Mouse (Mus musculus) heart, adult 2 months (tissue): ENCODE measurements around the gene Hadha. TPM values are rescaled to one million over a fixed set of nuclear protein-coding genes. Genes with fewer than 3 reads are reported as not detected.

Experiments used
- DNase-seq, 2 experiments: peaks; one replicate each; pipeline ENCODE4 v3.0.0; 2021
- H3K27ac ChIP-seq: fragments of 200-600 bp; 2 replicates; pipeline ENCODE4 v1.8.1; 2022
- H3K27me3 ChIP-seq: fragments of 200-500 bp; 2 replicates; pipeline ENCODE4 v1.6.1; 2012; ENCODE audit warnings: mild to moderate bottlenecking, low read length, inconsistent platforms, mixed read lengths; ENCODE audit not compliant: control insufficient read depth, insufficient read depth
- H3K36me3 ChIP-seq: fragments of 200-500 bp; 2 replicates; pipeline ENCODE4 v1.6.1; 2012; ENCODE audit warnings: low read length, inconsistent platforms; ENCODE audit not compliant: control insufficient read depth, insufficient read depth
- H3K4me1 ChIP-seq: fragments of 200-500 bp; 2 replicates; pipeline ENCODE4 v1.6.1; 2011; ENCODE audit warnings: low read length; ENCODE audit not compliant: control insufficient read depth, insufficient read depth
- H3K4me3 ChIP-seq: fragments of 200-600 bp; 2 replicates; pipeline ENCODE4 v1.8.1; 2022
- H3K79me2 ChIP-seq: fragments of 200-500 bp; replicated peaks from 2 replicates; pipeline ENCODE4 v1.6.1; 2012; ENCODE audit warnings: mild to moderate bottlenecking, inconsistent platforms, low read length, moderate library complexity, mixed read lengths; ENCODE audit not compliant: control insufficient read depth, insufficient read depth
- H3K9ac ChIP-seq: fragments of 200-500 bp; 2 replicates; pipeline ENCODE4 v1.6.1; 2012; ENCODE audit warnings: low read depth, mild to moderate bottlenecking, control low read depth, inconsistent platforms, low read length, mixed read lengths
- CTCF ChIP-seq: fragments of 200-600 bp; IDR thresholded peaks from 2 replicates; pipeline ENCODE4 v1.8.1; 2022; ENCODE audit warnings: antibody characterized with exemption, mild to moderate bottlenecking, moderate library complexity
- EP300 ChIP-seq: fragments of 200-500 bp; IDR thresholded peaks from 2 replicates; pipeline ENCODE4 v1.6.1; 2011; ENCODE audit warnings: low read depth, low read length, control low read depth; ENCODE audit not compliant: insufficient read depth
- POLR2A ChIP-seq: fragments of 200-500 bp; IDR thresholded peaks from 2 replicates; pipeline ENCODE4 v1.6.1; 2011; ENCODE audit warnings: mild to moderate bottlenecking, low read depth, low read length, control low read depth; ENCODE audit not compliant: insufficient read depth
- WGBS: fragments of 180-500 bp; shearing (Covaris S2); methylation state at CpG from one replicate; pipeline ENCODE4 v1.1.7; 2018; 5-methylcytosine and 5-hydroxymethylcytosine counted together
- intact Hi-C: fragments of 180-260 bp; cut with DNase I; formaldehyde crosslinking; loops from one replicate; pipeline ENCODE4 v1.15.1; 2025
- polyA plus RNA-seq: library from polyadenylated mRNA; depleted of rRNA; stranded (reverse); fragments of >200 nt; gene quantifications from 2 replicates; pipeline ENCODE4 v1.2.3, GENCODE M21; 2012
- total RNA-seq, 2 experiments: library from RNA; stranded (reverse); gene quantifications; 2 replicates each; pipeline ENCODE4 v1.2.3; 2021

The Hadha gene
- total and polyA plus RNA-seq, 3 experiments: 367 to 1,333 (median 1,174) TPM

GRCm38 (mm10) chr5:30105668-30106300 lies 49.2 kb downstream of the Hadha start, which contains the start of gene 3110082J24Rik:
Gene 3110082J24Rik, minus strand, starts transcription at chr5:30106086.
- Histone ChIP-seq H3K79me2 (no peaks in the 10 kb centered on the region), H3K36me3 (no peaks in the 10 kb centered on the region), H3K4me1 (no peaks in the 10 kb centered on the region), H3K27ac (no peak within 1 kb of the TSS), H3K27me3 (peaks cover 8% of the 10 kb centered on the region), H3K9ac (0 out of 2 replicates have a peak within 1 kb of the TSS, but pooled peaks have one; percentile 13), H3K4me3 (peak within 1 kb of the TSS; percentile 44)
- 7% methylated on average over 29 of the region's 29 CpGs for WGBS
- DNase-seq: peak in 1 of 2 experiments; percentile 14
- intact Hi-C loops: no loop called here
- TF ChIP-seq POLR2A: no peak
- no peak for TF ChIP-seq EP300
- no peak for TF ChIP-seq CTCF

GRCm38 (mm10) chr5:30104841-30105667 lies 49.9 kb downstream of the Hadha start, which contains the start of gene Garem2:
Gene Garem2, plus strand, starts transcription at chr5:30105161.
- Histone ChIP-seq H3K4me1 (no peaks in the 10 kb centered on the region), H3K4me3 (peak within 1 kb of the TSS; percentile 44), H3K79me2 (no peaks in the 10 kb centered on the region), H3K9ac (0 out of 2 replicates have a peak within 1 kb of the TSS, but pooled peaks have one; percentile 13), H3K27ac (no peak within 1 kb of the TSS), H3K27me3 (peaks cover 8% of the 10 kb centered on the region), H3K36me3 (no peaks in the 10 kb centered on the region)
- intact Hi-C loops: no loop called here
- peak in 1 of 2 experiments; percentile 44 for DNase-seq
- 1% methylated on average over 65 of the region's 65 CpGs for WGBS
- TF ChIP-seq CTCF: no peak
- no peak for TF ChIP-seq EP300
- no peak for TF ChIP-seq POLR2A

GRCm38 (mm10) chr5:30104339-30104738 lies 50.6 kb downstream of the Hadha start:
- peaks cover 8% of the 10 kb centered on the region for H3K27me3 ChIP-seq
- peak; percentile 39 to 63 for DNase-seq
- intact Hi-C loops: no loop called here

GRCm38 (mm10) chr5:30103340-30103739 lies 51.6 kb downstream of the Hadha start:
- intact Hi-C loops: no loop called here
- no peaks in the 10 kb centered on the region for H3K4me1 ChIP-seq
- DNase-seq: no peak
- TF ChIP-seq POLR2A (no peak), CTCF (no peak), EP300 (no peak)
- H3K27me3 ChIP-seq: peaks cover 8% of the 10 kb centered on the region
- H3K27ac ChIP-seq: no peak overlapping the region
- WGBS: 88% methylated on average over 3 of the region's 3 CpGs
- no peak overlapping the region for H3K9ac ChIP-seq
- H3K36me3 ChIP-seq: no peaks in the 10 kb centered on the region
- H3K4me3 ChIP-seq: no peak overlapping the region
- no peaks in the 10 kb centered on the region for H3K79me2 ChIP-seq

More at GRCm38 (mm10) chr5:30104339-30104738, 50.6 kb downstream of the Hadha start:
- Histone ChIP-seq H3K4me1 (no peaks in the 10 kb centered on the region), H3K79me2 (no peaks in the 10 kb centered on the region), H3K27ac (no peak overlapping the region), H3K9ac (no peak overlapping the region), H3K4me3 (no peak overlapping the region), H3K36me3 (no peaks in the 10 kb centered on the region)
- WGBS: 11% methylated on average over 12 of the region's 12 CpGs
- TF ChIP-seq EP300 (no peak), CTCF (peak; percentile 72), POLR2A (no peak)

- WGBS: 79% methylated on average over 1 of the region's 1 CpGs
Measured at GRCm38 (mm10) chr5:30098260-30098659, 56.7 kb downstream of the Hadha start.

GRCm38 (mm10) chr5:30095731-30096130 lies 59.2 kb downstream of the Hadha start:
- 64% methylated on average over 6 of the region's 6 CpGs for whole genome bisulfite sequencing
- no peak for DNase-seq
- H3K4me1 ChIP-seq: no peaks in the 10 kb centered on the region
- TF ChIP-seq EP300 (no peak), CTCF (no peak), POLR2A (no peak)
- H3K79me2 ChIP-seq: no peaks in the 10 kb centered on the region
- no peak overlapping the region for H3K9ac ChIP-seq
- intact Hi-C loops: no loop called here
- no peaks in the 10 kb centered on the region for H3K27me3 ChIP-seq
- H3K27ac ChIP-seq: no peak overlapping the region
- no peak overlapping the region for H3K4me3 ChIP-seq
- H3K36me3 ChIP-seq: no peaks in the 10 kb centered on the region

More at GRCm38 (mm10) chr5:30098260-30098659, 56.7 kb downstream of the Hadha start:
- no peak for DNase-seq
- no peaks in the 10 kb centered on the region for H3K79me2 ChIP-seq
- TF ChIP-seq CTCF (no peak), POLR2A (no peak), EP300 (no peak)
- H3K27ac ChIP-seq: no peak overlapping the region
- H3K4me3 ChIP-seq: no peak overlapping the region
- no peaks in the 10 kb centered on the region for H3K27me3 ChIP-seq
- no peaks in the 10 kb centered on the region for H3K4me1 ChIP-seq
- intact Hi-C loops: no loop called here
- no peak overlapping the region for H3K9ac ChIP-seq
- H3K36me3 ChIP-seq: no peaks in the 10 kb centered on the region
